Mouse (Mus musculus) embryonic facial prominence, embryonic 10.5 days (tissue): Measurements from ENCODE around the gene Gpr55. TPM values are rescaled to one million over a fixed set of nuclear protein-coding genes. Genes with fewer than 3 reads are reported as not detected.

Experiments
- DNase-seq: peaks from one replicate; pipeline ENCODE4 v3.0.0-alpha.2; 2017; ENCODE audit warnings: low spot score
- H3K27ac ChIP-seq: fragments of 300-500 bp; sonication (generic); replicated peaks from 2 replicates; pipeline ENCODE4 v1.5.1; 2016; ENCODE audit warnings: mild to moderate bottlenecking
- H3K27me3 ChIP-seq: fragments of 300-500 bp; sonication (generic); replicated peaks from 2 replicates; pipeline ENCODE4 v1.6.1; 2016; ENCODE audit warnings: low read depth, mild to moderate bottlenecking; ENCODE audit not compliant: poor library complexity, severe bottlenecking
- H3K36me3 ChIP-seq: fragments of 300-500 bp; sonication (generic); replicated peaks from 2 replicates; pipeline ENCODE4 v1.6.1; 2016; ENCODE audit warnings: mild to moderate bottlenecking, moderate library complexity
- H3K4me1 ChIP-seq: fragments of 300-500 bp; sonication (generic); 2 replicates; pipeline ENCODE4 v1.6.1; 2016
- H3K4me3 ChIP-seq: fragments of 300-500 bp; sonication (generic); 2 replicates; pipeline ENCODE4 v1.5.1; 2016; ENCODE audit warnings: mild to moderate bottlenecking, moderate library complexity
- H3K9me3 ChIP-seq: fragments of 300-500 bp; sonication (generic); 2 replicates; pipeline ENCODE4 v1.6.1; 2016; ENCODE audit warnings: mild to moderate bottlenecking
- WGBS: fragments of 180-500 bp; shearing (Covaris S2); methylation state at CpG from one replicate; pipeline ENCODE4 v1.1.7; 2016; 5-methylcytosine and 5-hydroxymethylcytosine counted together
- polyA plus RNA-seq: library from polyadenylated mRNA; unstranded; fragments of >200 nt; fragmentation: Nextera tagmentation; extraction: Ambion mirVana; gene quantifications from 2 replicates; pipeline ENCODE4 v1.2.1, GENCODE M21; 2016

Gpr55 gene
- polyA plus RNA-seq, 1 experiment from 2014 or later, result not detected

GRCm38 (mm10) chr1:85977709-85978108 lies 16.9 kb upstream of the Gpr55 start:
- no peak for DNase-seq
- Histone ChIP-seq H3K4me1 (no peaks in the 10 kb centered on the region), H3K9me3 (no peaks in the 10 kb centered on the region), H3K27ac (no peak overlapping the region), H3K4me3 (no peak overlapping the region), H3K36me3 (no peaks in the 10 kb centered on the region), H3K27me3 (no peaks in the 10 kb centered on the region)
- WGBS, result 77% methylated on average over 3 of the region's 3 CpGs

DNA sequence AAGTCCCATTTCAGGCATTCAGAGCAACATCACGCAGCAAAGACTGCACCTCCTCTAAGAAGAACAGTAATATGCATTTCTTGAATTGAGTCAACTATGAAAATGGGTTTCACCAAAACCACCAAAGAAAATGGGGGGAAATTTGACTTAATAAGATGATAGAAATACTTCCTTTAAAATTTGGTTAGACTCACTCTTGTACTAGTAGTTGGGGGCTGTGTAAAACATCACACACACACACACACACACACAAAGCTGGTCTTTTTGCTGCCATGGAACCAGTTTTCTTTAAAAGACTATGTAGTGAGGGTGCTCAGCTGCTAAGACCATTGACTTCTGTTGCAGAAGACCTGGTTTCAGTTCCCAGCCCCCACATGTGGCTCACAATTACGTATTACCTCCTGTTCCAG lies 12.7 kb upstream of the Gpr55 start:
- Histone ChIP-seq H3K4me1 (no peaks in the 10 kb centered on the region), H3K27me3 (no peaks in the 10 kb centered on the region), H3K9me3 (no peaks in the 10 kb centered on the region), H3K4me3 (no peak overlapping the region), H3K27ac (no peak overlapping the region), H3K36me3 (no peaks in the 10 kb centered on the region)
- DNase-seq, result no peak
- 86% methylated on average over 2 of the region's 2 CpGs for WGBS

DNA sequence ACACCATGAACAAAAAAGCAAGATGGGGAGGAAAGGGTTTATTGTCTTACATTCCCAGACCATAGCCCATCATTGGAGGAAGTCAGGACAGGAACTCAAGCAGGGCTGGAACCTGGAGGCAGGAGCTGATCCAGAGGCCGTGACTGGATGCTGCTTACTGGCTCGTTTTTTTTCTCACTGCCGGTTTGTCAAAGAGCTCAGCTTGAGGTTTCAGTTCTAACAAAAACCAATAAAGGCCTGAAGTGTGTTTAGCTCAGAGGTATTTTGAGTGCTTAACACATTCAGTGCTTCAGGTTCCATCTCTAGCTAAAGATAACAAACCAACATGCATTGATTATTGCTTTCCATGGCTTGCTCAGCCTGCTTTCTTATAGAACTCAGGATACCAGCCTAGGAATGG lies 11.5 kb upstream of the Gpr55 start:
- Histone ChIP-seq H3K4me3 (no peak overlapping the region), H3K27me3 (no peaks in the 10 kb centered on the region), H3K27ac (no peak overlapping the region), H3K9me3 (no peaks in the 10 kb centered on the region), H3K4me1 (no peaks in the 10 kb centered on the region), H3K36me3 (no peaks in the 10 kb centered on the region)
- 68% methylated on average over 3 of the region's 3 CpGs for WGBS
- no peak for DNase-seq

- WGBS, result 86% methylated on average over 3 of the region's 3 CpGs
- H3K9me3 ChIP-seq, result no peaks in the 10 kb centered on the region
Observed at GRCm38 (mm10) chr1:85971070-85971469, 10.3 kb upstream of the Gpr55 start.

DNA sequence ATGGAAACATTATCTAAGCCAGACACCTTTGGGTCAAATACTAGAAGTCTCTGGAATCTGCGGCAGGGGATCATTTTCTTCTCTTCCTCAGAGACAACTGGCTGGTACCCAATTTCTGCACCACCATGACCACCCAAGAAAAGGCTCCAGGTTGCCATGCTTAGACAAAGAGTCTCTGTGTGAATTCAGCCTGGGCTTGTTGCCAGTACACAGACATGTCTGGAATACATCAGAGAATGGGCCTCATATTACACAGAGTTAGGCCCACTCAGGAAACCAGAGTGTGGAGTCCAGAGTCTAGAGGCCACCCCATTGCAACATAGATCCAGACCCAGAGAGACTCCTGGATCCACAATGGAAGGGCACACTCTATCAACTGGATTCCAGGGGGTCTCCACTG lies 8.7 kb upstream of the Gpr55 start:
- H3K36me3 ChIP-seq, result no peaks in the 10 kb centered on the region
- no peak overlapping the region for H3K4me3 ChIP-seq
- WGBS, result 87% methylated on average over 1 of the region's 1 CpGs
- H3K9me3 ChIP-seq, result no peaks in the 10 kb centered on the region
- H3K27me3 ChIP-seq, result no peaks in the 10 kb centered on the region
- no peak for DNase-seq
- H3K27ac ChIP-seq, result no peak overlapping the region
- H3K4me1 ChIP-seq, result no peaks in the 10 kb centered on the region

More at GRCm38 (mm10) chr1:85971070-85971469, 10.3 kb upstream of the Gpr55 start:
- no peaks in the 10 kb centered on the region for H3K4me1 ChIP-seq
- no peaks in the 10 kb centered on the region for H3K27me3 ChIP-seq
- no peak for DNase-seq
- H3K4me3 ChIP-seq, result no peak overlapping the region
- no peak overlapping the region for H3K27ac ChIP-seq
- no peaks in the 10 kb centered on the region for H3K36me3 ChIP-seq

DNA sequence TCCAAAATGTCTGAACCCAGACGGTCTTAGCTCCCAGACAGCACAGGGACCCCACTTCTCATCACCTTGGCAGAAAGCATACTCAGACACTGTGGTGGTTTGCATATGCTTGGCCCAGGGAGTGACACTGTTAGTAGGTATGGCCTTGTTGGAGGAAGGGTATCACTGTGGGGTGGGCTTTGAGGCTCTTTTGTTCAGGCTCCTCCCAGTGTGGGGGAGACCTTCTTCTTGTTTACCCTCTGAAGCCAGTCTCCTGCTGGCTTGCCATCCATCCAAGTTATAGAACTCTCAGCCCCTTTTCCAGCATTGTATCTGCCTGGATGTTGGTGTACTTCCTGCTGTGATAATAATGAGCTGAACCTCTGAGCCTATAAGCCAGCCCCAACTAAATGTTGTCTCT lies 8.3 kb upstream of the Gpr55 start:
- no peaks in the 10 kb centered on the region for H3K27me3 ChIP-seq
- H3K4me3 ChIP-seq, result no peak overlapping the region
- H3K36me3 ChIP-seq, result no peaks in the 10 kb centered on the region
- 76% methylated on average over 1 of the region's 1 CpGs for WGBS
- H3K4me1 ChIP-seq, result no peaks in the 10 kb centered on the region
- no peak for DNase-seq
- no peaks in the 10 kb centered on the region for H3K9me3 ChIP-seq
- H3K27ac ChIP-seq, result no peak overlapping the region

DNA sequence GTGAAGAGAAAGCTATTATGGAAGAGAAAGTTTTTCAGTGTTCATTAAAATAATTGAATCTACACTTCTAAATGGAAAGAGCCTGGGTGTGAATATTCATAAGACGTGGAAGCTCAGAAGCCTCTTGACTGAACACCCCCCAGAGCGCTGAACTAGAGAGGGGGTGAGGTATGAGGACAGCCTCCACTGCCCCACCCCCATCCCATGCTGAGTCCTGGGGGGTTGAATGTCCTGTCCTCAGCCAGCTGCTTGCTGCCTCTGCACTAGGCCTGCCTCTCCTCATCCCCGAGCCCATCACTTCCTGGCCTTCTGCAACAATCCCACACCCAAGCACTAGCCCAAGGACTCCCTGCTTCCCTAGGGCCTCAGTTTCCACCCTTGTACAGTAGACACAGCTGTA lies 5.0 kb upstream of the Gpr55 start:
- Histone ChIP-seq H3K4me3 (no peak overlapping the region), H3K4me1 (no peaks in the 10 kb centered on the region), H3K27me3 (no peaks in the 10 kb centered on the region), H3K27ac (no peak overlapping the region), H3K36me3 (no peaks in the 10 kb centered on the region), H3K9me3 (no peaks in the 10 kb centered on the region)
- 69% methylated on average over 3 of the region's 3 CpGs for WGBS
- no peak for DNase-seq

DNA sequence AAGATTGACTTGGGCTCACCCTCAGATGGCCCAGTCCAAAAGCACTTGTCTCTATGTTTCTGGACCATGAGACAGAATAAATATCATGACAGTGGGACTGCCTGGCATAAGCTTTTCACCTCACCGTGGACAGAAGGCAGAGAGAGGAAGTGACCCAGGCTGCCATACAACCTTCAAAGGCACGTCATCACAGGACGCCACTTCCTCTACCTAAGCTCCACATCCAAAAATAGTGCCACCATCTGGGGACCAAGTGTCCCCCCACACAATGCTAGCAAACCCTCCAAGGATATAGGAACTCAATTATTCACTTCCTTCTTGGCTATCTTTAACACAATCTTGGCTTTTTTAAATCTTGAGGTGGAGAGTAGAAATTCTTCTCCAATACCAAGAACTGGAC lies 1.3 kb upstream of the Gpr55 start:
- H3K4me3 ChIP-seq, result no peak overlapping the region
- H3K27me3 ChIP-seq, result no peaks in the 10 kb centered on the region
- H3K4me1 ChIP-seq, result 0 out of 2 replicates have a peak, but pooled peaks cover 7% of the 10 kb centered on the region
- 82% methylated on average over 3 of the region's 3 CpGs for WGBS
- no peaks in the 10 kb centered on the region for H3K9me3 ChIP-seq
- DNase-seq, result no peak
- no peaks in the 10 kb centered on the region for H3K36me3 ChIP-seq
- H3K27ac ChIP-seq, result no peak overlapping the region

- no peak overlapping the region for H3K27ac ChIP-seq
Observed at GRCm38 (mm10) chr1:85959889-85960276, 924 bp downstream of the Gpr55 start.

GRCm38 (mm10) chr1:85959129-85959888 lies 1.5 kb downstream of the Gpr55 start:
- Histone ChIP-seq H3K4me1 (0 out of 2 replicates have a peak, but pooled peaks cover 7% of the 10 kb centered on the region), H3K9me3 (no peaks in the 10 kb centered on the region), H3K27me3 (no peaks in the 10 kb centered on the region), H3K4me3 (no peak overlapping the region), H3K36me3 (no peaks in the 10 kb centered on the region), H3K27ac (no peak overlapping the region)
- DNase-seq, result no peak
- 66% methylated on average over 6 of the region's 6 CpGs for WGBS

More at GRCm38 (mm10) chr1:85959889-85960276, 924 bp downstream of the Gpr55 start:
- H3K4me1 ChIP-seq, result 0 out of 2 replicates have a peak, but pooled peaks cover 7% of the 10 kb centered on the region
- no peaks in the 10 kb centered on the region for H3K27me3 ChIP-seq
- H3K36me3 ChIP-seq, result no peaks in the 10 kb centered on the region
- H3K4me3 ChIP-seq, result no peak overlapping the region
- H3K9me3 ChIP-seq, result no peaks in the 10 kb centered on the region
- no peak for DNase-seq
- 75% methylated on average over 2 of the region's 2 CpGs for WGBS

GRCm38 (mm10) chr1:85957942-85958619 lies 2.7 kb downstream of the Gpr55 start:
- no peak for DNase-seq
- Histone ChIP-seq H3K27ac (no peak overlapping the region), H3K4me1 (0 out of 2 replicates have a peak, but pooled peaks cover 7% of the 10 kb centered on the region), H3K36me3 (no peaks in the 10 kb centered on the region), H3K9me3 (no peaks in the 10 kb centered on the region), H3K4me3 (no peak overlapping the region), H3K27me3 (no peaks in the 10 kb centered on the region)
- WGBS, result 57% methylated on average over 9 of the region's 9 CpGs

DNA sequence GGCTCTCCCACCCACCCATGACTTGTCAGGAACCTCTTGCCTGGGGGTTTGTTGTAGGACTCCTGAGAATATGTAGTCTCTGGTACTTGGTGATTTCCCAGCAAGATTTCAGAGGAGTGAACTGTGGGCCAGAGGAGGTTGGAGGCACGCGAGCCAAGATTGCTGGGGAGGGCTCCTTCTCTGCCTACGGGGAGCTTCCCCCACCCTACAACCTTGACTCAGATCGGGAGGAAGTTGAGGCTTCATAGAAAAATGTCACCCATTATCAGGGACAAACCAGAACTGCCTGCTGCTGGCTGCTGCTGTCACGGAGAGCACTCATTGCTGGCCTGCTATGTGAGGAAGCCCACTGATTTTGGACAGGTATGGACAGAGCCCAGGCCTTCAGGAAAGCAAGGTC lies 3.5 kb downstream of the Gpr55 start:
- Histone ChIP-seq H3K9me3 (no peaks in the 10 kb centered on the region), H3K4me1 (0 out of 2 replicates have a peak, but pooled peaks cover 7% of the 10 kb centered on the region), H3K36me3 (no peaks in the 10 kb centered on the region), H3K4me3 (no peak overlapping the region), H3K27me3 (no peaks in the 10 kb centered on the region), H3K27ac (no peak overlapping the region)
- no peak for DNase-seq
- WGBS, result 83% methylated on average over 5 of the region's 5 CpGs

DNA sequence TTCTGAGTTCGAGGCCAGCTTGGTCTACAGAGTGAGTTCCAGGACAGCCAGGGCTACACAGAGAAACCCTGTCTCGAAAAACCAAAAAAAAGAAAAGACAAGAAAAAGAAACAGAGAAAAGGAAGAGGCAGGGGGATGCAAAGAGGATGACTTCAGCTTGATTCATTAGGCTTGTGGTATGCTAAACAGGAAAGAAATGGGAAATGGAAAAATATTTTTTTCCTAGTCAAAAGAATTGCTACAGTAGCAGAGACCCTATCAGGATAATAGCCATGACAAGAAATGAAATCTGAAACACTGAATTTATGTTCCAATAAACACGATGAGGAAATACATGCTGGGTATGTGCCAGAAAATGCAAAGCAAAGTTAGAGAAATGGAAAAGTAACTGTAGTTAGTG lies 5.7 kb downstream of the Gpr55 start:
- Histone ChIP-seq H3K27me3 (no peaks in the 10 kb centered on the region), H3K4me3 (no peak overlapping the region), H3K27ac (no peak overlapping the region), H3K36me3 (no peaks in the 10 kb centered on the region), H3K9me3 (no peaks in the 10 kb centered on the region), H3K4me1 (0 out of 2 replicates have a peak, but pooled peaks cover 7% of the 10 kb centered on the region)
- 79% methylated on average over 3 of the region's 3 CpGs for WGBS
- DNase-seq, result no peak
